Mouse (Mus musculus) small intestine, adult 2 months (tissue): ENCODE measurements at regions not wholly inside any gene's neighbourhood (a gene's known extent, or its start where the extent isn't known, plus 50 kb on each side); places are given as distances from the start of the nearest gene placed in this dataset.
A peak's percentile ranks its signal among the peaks of the same experiment; 100 is the strongest.

Experiments
- H3K27ac ChIP-seq: fragments of 200-500 bp; 2 replicates; pipeline ENCODE4 v1.5.1; 2012; ENCODE audit warnings: low read depth, low read length, control low read depth, inconsistent platforms; ENCODE audit not compliant: insufficient read depth
- H3K27me3 ChIP-seq: fragments of 200-500 bp; 2 replicates; pipeline ENCODE4 v1.6.1; 2012; ENCODE audit warnings: mild to moderate bottlenecking, moderate library complexity, low read length, inconsistent platforms; ENCODE audit not compliant: control insufficient read depth, insufficient read depth
- H3K36me3 ChIP-seq: fragments of 200-500 bp; 2 replicates; pipeline ENCODE4 v1.6.1; 2012; ENCODE audit warnings: mild to moderate bottlenecking, low read length, control low read depth, inconsistent platforms; ENCODE audit not compliant: control insufficient read depth, insufficient read depth
- H3K4me1 ChIP-seq: fragments of 200-500 bp; 2 replicates; pipeline ENCODE4 v1.6.1; 2012; ENCODE audit warnings: low read length, inconsistent platforms, mixed read lengths; ENCODE audit not compliant: control insufficient read depth, insufficient read depth, insufficient read length
- H3K4me3 ChIP-seq: fragments of 200-500 bp; 2 replicates; pipeline ENCODE4 v1.5.1; 2012; ENCODE audit warnings: low read depth, mild to moderate bottlenecking, control low read depth, inconsistent platforms, low read length, moderate library complexity
- CTCF ChIP-seq: fragments of 200-500 bp; IDR thresholded peaks from 2 replicates; pipeline ENCODE4 v1.5.1; 2012; ENCODE audit warnings: low read depth, mild to moderate bottlenecking, control low read depth, inconsistent platforms, low read length, moderate library complexity, mixed read lengths; ENCODE audit not compliant: insufficient replicate concordance, insufficient read length; ENCODE audit errors: extremely low read depth
- POLR2A ChIP-seq: fragments of 200-500 bp; IDR thresholded peaks from 2 replicates; pipeline ENCODE4 v1.6.1; 2012; ENCODE audit warnings: low read depth, mild to moderate bottlenecking, control low read depth, inconsistent platforms, low read length, moderate library complexity
- WGBS: fragments of 180-500 bp; shearing (Covaris S2); methylation state at CpG from one replicate; pipeline ENCODE4 v1.1.7; 2018; 5-methylcytosine and 5-hydroxymethylcytosine counted together

GRCm38 (mm10) chr14:45739638-45740037, 81.7 kb upstream of the Ddhd1 start:
- H3K4me1 ChIP-seq, result no peaks in the 10 kb centered on the region
- H3K36me3 ChIP-seq, result no peaks in the 10 kb centered on the region
- no peaks in the 10 kb centered on the region for H3K27me3 ChIP-seq
- no peak for TF ChIP-seq CTCF
- no peak for TF ChIP-seq POLR2A
- H3K4me3 ChIP-seq, result no peak overlapping the region
- H3K27ac ChIP-seq, result no peak overlapping the region

GRCm38 (mm10) chr14:45740662-45741061, 82.7 kb upstream of the Ddhd1 start:
- Histone ChIP-seq H3K27ac (no peak overlapping the region), H3K27me3 (no peaks in the 10 kb centered on the region), H3K4me3 (no peak overlapping the region), H3K36me3 (no peaks in the 10 kb centered on the region), H3K4me1 (no peaks in the 10 kb centered on the region)
- TF ChIP-seq CTCF, result no peak
- no peak for TF ChIP-seq POLR2A
- WGBS, result 53% methylated on average over 3 of the region's 3 CpGs

GRCm38 (mm10) chr14:45746176-45746575, 88.2 kb upstream of the Ddhd1 start:
- Histone ChIP-seq H3K4me3 (no peak overlapping the region), H3K27me3 (no peaks in the 10 kb centered on the region), H3K4me1 (no peaks in the 10 kb centered on the region), H3K36me3 (no peaks in the 10 kb centered on the region), H3K27ac (no peak overlapping the region)
- WGBS, result 85% methylated on average over 5 of the region's 5 CpGs
- TF ChIP-seq CTCF (no peak), POLR2A (no peak)

- Histone ChIP-seq H3K36me3 (no peaks in the 10 kb centered on the region), H3K27ac (no peak overlapping the region), H3K4me3 (no peak overlapping the region), H3K4me1 (no peaks in the 10 kb centered on the region), H3K27me3 (no peaks in the 10 kb centered on the region)
- TF ChIP-seq POLR2A, result no peak
- TF ChIP-seq CTCF, result no peak
- WGBS, result 17% methylated on average over 1 of the region's 1 CpGs
These were observed 99.4 kb upstream of the Ddhd1 start for GRCm38 (mm10) chr14:45757376-45757775.

- no peak overlapping the region for H3K27ac ChIP-seq
- H3K36me3 ChIP-seq, result no peaks in the 10 kb centered on the region
- no peak overlapping the region for H3K4me3 ChIP-seq
- no peaks in the 10 kb centered on the region for H3K4me1 ChIP-seq
- WGBS, result 93% methylated on average over 16 of the region's 16 CpGs
- H3K27me3 ChIP-seq, result no peaks in the 10 kb centered on the region
- no peak for TF ChIP-seq CTCF
- TF ChIP-seq POLR2A, result no peak
These were observed 103.1 kb upstream of the Ddhd1 start for GRCm38 (mm10) chr14:45760890-45761680.

GRCm38 (mm10) chr14:45764231-45764630, 106.3 kb upstream of the Ddhd1 start:
- no peaks in the 10 kb centered on the region for H3K36me3 ChIP-seq
- no peak overlapping the region for H3K27ac ChIP-seq
- H3K4me3 ChIP-seq, result no peak overlapping the region
- H3K27me3 ChIP-seq, result no peaks in the 10 kb centered on the region
- TF ChIP-seq CTCF, result no peak
- no peak for TF ChIP-seq POLR2A
- WGBS, result 57% methylated on average over 3 of the region's 3 CpGs
- H3K4me1 ChIP-seq, result no peaks in the 10 kb centered on the region

GRCm38 (mm10) chr14:45766582-45766981, 108.6 kb upstream of the Ddhd1 start:
- Histone ChIP-seq H3K27ac (no peak overlapping the region), H3K4me1 (no peaks in the 10 kb centered on the region), H3K27me3 (no peaks in the 10 kb centered on the region), H3K4me3 (no peak overlapping the region), H3K36me3 (no peaks in the 10 kb centered on the region)
- 80% methylated on average over 1 of the region's 1 CpGs for WGBS
- TF ChIP-seq CTCF, result no peak
- no peak for TF ChIP-seq POLR2A

GRCm38 (mm10) chr14:45772665-45773277, 114.8 kb upstream of the Ddhd1 start:
- WGBS, result 17% methylated on average over 19 of the region's 19 CpGs
- H3K4me3 ChIP-seq, result no peak overlapping the region

More at GRCm38 (mm10) chr14:45772665-45773277, 114.8 kb upstream of the Ddhd1 start:
- Histone ChIP-seq H3K27me3 (no peaks in the 10 kb centered on the region), H3K4me1 (no peaks in the 10 kb centered on the region), H3K27ac (no peak overlapping the region), H3K36me3 (no peaks in the 10 kb centered on the region)
- TF ChIP-seq POLR2A (no peak), CTCF (peak; percentile 72; the same call in 1 of the 2 replicates)
